Mouse (Mus musculus) testis, adult 2 months (tissue): Measurements from ENCODE around the gene Pus3.
A peak's percentile ranks its signal among the peaks of the same experiment; 100 is the strongest.

Experiments used
- CTCF ChIP-seq: fragments of 200-500 bp; IDR thresholded peaks from 2 replicates; pipeline ENCODE4 v1.5.1; 2012; ENCODE audit warnings: low read depth, mild to moderate bottlenecking, inconsistent platforms, low read length, moderate library complexity; ENCODE audit not compliant: control insufficient read depth, insufficient read depth, insufficient replicate concordance
- POLR2A ChIP-seq: fragments of 200-500 bp; IDR thresholded peaks from 2 replicates; pipeline ENCODE4 v1.6.1; 2012; ENCODE audit warnings: low read depth, mild to moderate bottlenecking, inconsistent platforms, low read length, moderate library complexity; ENCODE audit not compliant: control insufficient read depth

- TF ChIP-seq POLR2A, result no peak
- peak; percentile 83; the same call in 1 of the 2 replicates for TF ChIP-seq CTCF
Observed at GRCm38 (mm10) chr9:35523941-35524411, 34.4 kb upstream of the Pus3 start.
